Mouse (Mus musculus): ENCODE results near the gene Fgf16.

The Fgf16 gene

DNA sequence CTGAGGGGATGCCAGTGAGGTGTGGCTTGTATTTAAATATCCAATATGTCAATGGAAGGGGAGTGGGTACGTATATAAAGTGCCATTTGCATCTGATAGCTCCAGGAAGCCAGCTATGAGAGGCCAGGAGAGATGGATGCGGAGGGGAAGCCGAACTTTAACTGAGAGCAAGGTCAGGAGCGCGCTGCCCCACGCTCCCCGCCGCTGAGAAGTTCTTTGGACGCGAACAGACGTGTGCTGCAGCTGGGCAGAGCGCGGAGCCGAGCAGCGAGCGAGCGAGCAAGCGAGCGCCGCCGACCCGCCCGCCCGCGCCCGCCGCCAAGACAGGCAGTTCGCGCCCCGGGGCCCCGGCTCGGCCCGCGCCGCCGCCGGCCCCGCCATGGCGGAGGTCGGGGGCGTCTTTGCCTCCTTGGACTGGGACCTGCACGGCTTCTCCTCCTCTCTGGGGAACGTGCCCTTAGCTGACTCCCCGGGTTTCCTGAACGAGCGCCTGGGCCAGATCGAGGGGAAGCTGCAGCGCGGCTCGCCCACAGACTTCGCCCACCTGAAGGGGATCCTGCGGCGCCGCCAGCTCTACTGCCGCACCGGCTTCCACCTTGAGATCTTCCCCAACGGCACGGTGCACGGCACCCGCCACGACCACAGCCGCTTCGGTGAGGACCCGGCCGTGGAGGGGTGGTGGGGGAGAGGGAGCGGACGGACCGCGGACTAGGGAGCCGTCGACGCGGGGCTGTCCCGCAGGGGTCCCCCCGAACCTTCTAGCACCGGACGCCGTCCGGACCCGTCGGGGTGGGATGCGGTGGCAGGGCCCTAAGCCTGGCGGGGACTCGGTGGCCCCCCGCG is at the start of gene Fgf16:
Gene Fgf16 (plus strand): TSS at position 118 of the 843 bp plus-strand sequence.
- DNase-seq: no peak

DNA sequence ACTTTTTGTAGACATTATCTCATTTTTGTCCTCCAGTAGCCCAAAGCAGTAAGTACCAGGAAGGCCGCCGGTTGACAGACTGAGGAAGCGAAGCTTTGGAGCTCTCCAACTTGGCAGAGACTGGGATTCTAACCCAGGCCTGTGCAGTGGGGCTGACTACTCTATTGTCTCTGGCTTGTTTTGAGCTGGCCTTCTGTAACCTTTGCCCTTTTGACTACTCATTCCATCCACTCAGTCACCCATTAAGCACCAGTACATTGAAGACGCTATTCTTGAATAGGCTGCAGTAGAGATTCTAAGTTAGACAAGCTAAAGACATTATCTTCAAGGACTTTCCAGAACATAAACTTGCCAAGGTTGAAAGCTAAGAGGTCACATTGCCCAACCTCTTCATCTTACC is 49.3 kb upstream of the Fgf16 start:
- no peak for DNase-seq

DNA sequence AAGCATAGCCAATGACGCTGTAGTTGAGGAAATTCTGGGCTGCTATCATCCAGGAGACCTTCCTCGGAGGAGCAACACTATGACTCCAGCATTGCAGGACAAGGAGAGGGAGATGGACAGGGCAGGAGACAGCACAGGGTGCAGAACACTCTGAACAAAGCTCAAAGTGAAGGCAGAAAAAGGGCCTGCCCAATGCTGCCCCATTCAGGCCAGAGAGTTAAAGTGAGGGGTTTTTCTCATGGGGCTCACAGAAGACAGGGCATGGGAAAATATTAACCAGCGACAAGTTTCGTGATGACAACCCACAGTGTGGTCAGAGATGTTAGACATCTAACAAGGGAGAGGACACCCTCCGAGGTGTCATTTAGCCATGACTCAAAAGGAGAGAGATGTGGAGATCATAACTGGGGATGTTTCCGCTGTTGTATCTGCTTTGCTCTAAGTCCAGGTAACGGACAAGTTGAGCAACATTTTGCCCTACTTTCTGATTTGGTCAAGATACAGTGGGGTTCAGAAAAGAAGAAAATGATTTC is 48.2 kb upstream of the Fgf16 start:
- DNase-seq: no peak

DNA sequence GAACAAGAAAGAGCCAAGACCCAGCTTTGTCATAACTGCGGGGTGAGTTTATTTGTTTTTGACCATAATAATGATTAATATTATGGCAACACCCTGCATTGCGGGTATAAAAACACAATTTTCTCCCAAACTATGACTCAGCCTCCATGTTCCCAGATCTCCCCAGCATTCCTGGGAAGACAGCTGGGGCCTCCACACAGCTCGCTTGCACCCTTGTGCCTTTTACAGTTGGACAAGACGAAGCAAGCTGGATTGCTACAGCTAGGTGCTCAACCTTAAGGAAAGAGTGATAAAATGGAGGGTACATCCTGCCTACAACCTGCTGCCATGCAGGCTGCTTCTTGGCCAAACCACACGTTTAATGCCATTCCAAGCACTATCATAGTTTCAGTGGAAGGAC is 45.7 kb upstream of the Fgf16 start:
- DNase-seq: no peak

DNA sequence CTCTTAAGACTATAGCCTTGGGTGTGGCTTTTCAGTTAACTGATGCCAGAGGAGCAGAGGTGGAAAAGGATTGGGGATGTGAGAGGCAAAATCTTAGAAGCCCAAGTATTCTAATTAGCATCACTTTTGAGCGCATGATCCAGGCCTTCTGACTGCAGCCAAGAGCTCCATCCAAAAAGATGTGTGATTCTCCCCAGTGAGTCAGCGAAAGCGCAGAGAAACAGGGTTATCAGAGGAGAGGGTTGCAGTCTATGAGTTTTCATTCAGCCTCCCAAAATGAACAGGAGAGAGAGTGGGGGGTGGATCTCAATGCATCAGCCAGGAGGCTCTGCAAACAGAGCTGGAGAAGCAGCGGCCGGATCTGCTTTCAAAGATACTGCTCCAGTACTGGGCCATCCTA is 45.1 kb upstream of the Fgf16 start:
- no peak for DNase-seq

DNA sequence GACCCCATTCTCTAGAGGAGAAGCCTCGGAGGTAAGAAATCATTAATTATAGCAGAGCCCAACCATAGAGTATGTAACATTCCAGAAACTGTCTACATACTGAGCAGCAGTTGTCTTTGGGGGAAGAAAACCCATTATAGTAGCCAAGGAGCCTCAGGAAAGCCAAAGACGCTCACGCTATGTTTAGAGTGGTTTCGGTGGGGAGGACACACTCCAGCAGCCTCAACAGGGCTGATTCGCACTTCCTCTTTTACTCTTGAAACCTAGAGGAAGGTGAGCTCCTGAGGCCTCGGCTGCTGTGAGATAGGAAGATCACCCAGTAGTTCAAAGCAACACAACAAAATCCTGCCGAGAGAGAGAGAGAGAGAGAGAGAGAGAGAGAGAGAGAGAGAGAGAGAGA is 39.9 kb upstream of the Fgf16 start:
- DNase-seq: no peak

DNA sequence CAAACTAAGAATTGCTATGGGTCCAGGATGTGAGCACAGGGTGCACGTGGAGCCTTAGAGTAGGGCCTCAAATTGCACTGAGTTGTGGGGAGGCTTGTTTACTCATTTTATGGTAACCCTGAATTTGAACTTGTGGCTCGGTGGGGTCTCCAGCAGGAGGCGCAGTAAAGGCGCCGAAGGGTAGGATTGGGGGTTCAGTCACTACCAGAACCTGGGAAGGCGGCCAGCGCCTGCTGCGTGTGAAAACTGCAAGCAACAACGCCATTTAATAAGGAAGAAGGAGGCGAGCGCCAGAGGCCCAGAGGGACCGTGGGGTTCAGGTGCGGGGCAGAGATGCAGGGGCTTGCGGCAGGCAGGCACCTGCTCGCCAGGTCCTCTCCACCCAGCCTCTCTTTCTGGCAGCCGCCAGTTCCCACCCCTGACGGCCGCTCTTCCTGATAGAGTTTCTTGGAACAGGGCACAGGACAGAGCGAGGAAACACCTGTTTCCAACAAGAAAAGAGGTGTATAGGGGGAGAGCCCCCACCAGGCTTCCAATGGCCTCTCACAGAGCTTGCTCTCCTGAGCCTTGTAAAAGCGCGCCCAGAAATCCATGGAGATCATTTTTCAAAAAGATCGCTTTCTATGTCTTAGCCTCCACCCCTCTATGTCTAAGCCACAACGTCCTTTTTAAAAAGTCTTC is 1.1 kb upstream of the Fgf16 start:
- DNase-seq: peak; percentile 10

DNA sequence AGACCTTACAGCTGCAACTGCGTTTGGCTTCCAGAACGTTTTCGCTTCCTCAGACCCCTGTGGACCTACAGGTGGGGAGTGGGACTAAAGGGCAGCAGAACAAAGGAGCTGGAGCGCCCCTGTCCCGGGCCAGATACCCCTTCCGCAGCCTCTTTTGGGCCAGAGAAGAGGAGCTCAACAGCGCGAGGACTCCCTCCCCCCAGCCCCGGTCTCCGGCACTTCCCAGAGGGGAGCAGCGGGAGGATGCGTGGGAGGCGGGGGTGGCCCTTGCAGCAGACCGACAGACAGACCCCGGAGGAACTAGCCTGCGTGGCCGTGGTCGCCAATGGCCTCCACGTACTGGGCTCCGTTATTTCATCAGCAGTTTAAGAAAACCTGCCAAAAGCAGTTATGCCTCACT is 467 bp upstream of the Fgf16 start:
- DNase-seq: no peak

DNA sequence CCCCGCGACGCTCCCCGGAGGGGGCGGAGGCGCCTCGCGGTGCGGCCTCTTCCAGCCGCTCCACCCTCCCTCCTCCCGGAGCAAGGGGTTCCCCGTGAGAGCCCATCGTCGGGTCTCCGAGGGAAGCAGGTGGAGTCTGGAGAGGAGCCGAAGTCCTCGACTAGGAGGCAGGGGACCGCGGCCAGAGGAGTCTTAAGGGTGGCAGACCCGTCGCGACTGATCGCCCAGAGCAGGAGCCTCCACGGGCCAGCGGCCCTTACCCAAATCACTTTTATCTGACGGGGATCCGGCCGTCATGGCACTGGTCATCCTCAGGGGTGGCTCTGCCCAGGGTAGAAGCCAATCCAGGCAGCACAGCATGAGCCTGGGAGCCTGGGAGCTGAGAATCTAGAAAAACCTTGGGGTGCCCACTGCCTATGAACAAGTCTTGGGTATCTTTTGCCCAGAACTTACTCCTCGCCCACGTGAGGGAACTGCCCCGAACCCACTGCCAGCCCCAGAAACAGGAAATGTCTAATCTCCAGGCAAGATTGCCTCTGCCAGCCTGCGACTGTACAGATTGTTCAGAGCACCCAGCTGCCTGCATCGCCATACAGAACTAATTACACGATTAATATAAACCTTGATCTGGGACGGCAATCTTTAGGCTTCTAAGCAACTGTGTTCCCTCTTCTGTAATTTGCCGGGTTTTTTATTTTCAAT is 1.1 kb downstream of the Fgf16 start:
- DNase-seq: no peak

DNA sequence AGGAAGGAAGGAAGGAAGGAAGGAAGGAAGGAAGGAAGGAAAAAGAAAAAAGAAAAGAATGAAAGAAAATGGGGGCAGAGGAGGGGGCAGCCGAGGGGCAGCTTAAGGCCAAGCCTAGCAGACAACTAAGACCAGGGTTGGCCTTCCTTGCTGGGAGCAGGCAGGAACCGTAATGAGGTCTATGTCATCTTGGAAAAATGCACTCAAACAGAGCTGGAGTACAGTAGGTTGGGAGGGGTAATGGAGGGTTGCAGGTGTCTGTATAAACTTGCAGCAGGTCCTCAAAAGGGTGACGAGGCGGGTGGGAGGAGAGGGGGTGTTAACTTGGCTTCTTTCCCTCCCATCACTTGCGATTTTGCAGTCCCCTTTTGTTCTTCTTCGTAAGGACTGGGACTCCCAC is 1.9 kb downstream of the Fgf16 start:
- no peak for DNase-seq

DNA sequence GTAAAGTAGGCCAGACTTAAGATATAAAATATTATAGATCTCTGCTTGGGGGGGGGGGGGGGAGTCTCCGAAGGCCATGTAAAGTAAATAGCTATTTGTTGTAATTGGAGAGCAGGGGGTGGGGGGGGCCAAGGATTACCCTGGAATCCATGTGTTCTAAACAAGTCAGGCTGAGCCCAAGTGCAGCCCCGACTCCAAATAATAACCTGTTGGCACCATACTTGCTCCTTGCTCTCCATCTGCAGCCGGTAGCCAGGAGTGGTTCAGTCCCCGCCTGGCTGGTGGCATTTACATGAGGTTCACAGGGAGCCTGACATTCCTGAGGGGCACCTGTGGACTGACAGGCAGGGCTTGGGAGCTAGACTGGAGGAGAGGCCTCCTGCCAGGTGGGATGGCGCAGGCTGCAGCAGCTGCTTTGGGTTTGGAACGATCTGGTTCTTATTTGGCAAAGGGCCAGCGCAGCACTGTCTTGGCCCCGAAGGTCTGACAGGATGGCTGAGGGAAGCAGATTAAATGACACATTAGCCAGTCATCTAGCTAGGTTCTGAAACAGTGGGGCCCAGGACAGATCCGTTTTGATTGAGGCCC is 3.2 kb downstream of the Fgf16 start:
- no peak for DNase-seq

DNA sequence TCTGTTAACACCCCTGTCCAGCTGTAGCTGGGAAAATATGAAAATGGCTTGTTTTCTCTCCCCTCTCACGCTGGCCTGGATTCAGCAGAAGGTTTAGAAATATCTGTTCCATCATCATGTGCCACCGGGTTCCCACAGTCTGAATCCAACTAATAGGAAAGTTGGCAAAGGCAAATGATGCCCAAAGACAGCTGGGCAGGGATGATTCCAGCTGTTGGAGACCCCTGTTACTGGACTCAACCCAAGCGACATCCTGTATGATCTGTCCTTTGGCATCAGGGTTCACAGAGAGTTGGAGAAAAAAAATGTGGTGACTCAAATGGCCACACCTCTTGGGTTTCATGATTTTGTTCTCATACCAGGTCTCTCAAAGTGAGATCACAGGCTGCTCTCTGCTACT is 3.9 kb downstream of the Fgf16 start:
- no peak for DNase-seq

DNA sequence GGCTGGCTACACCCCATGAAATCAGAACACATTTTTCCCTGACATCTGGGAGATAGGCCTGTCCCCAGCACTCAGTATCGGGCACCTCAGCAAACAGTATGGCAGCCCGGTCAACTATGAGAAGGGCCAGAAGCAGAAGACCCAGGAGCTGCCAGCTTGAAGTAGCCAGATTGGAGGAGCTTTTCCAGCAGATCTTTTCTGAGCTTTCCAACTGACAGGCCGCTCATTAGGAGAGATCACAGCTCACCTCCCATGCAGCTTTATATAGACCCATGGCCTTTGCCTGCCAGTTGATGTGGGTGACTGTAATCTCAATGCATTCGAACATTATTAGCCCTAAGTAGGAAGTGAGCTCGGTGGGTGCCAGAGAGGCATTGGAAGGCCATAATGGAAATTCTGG is 9.2 kb downstream of the Fgf16 start:
- no peak for DNase-seq

DNA sequence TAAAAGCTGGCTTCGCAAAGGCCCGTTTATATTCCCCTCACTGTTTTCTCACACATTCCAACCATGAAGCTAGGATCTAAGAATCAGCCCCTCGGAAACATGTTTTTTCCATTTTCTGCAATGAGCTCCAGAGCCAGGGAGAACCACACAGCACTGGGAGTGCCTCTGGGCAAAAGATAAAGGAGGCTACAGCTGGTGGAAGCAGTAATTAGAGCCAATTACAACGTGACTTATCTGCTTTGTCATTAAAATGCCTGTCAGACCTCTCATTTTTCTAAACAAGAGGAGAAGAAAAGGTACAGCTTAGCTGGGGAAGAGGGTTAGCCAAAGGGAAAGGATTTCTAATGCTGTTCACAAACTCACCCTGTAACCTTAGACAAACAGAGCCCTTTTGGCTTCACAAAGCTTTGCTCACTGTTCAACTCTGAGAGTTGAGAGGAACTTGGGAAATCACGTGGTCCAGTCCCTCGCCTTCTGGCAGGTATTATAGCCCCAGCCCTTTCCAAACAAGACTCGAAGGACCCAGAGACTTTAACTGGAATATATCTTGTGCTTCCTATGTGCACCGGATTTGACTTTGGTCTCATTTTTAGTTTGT is 30.8 kb downstream of the Fgf16 start:
- DNase-seq: peak; percentile 18

DNA sequence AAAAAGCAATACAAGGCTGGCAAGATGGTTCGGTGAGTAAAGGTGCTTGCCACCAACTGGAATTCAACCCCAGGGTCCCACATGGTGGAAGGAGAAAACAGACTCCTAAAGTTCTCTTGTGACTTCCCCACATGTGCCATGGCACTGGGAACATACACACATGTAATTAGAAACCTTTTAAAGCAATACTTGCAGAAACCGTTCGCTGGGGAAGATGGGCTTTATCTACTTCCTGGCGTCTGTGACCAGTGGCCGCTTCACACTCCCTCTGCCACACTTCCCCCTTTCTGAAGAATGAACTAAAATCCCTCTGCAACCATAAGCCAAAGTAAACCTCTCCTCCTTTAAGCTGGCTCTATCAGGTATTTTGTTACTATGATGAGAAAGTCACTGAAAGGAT is 60.4 kb downstream of the Fgf16 start:
- DNase-seq: no peak
